Mouse (Mus musculus) heart, embryonic 15.5 days (tissue): ENCODE data around the gene Sap25. TPM values are rescaled to one million over a fixed set of nuclear protein-coding genes. Genes with fewer than 3 reads are reported as not detected.

Experiments used
- ATAC-seq: fragments of 200-750 bp; cut with Nextera tagmentation; replicated peaks from 2 replicates; pipeline ENCODE4 v1.8.0; 2017; ENCODE audit warnings: low read depth, moderate TSS enrichment; ENCODE audit not compliant: insufficient number of reproducible peaks, insufficient read depth, low FRiP score
- H3K27ac ChIP-seq: fragments of 300-500 bp; sonication (generic); 2 replicates; pipeline ENCODE4 v1.5.1; 2015; ENCODE audit warnings: mild to moderate bottlenecking, inconsistent platforms
- H3K27me3 ChIP-seq: fragments of 300-500 bp; sonication (generic); 2 replicates; pipeline ENCODE4 v1.6.1; 2015; ENCODE audit warnings: inconsistent platforms
- H3K36me3 ChIP-seq: fragments of 300-500 bp; sonication (generic); 2 replicates; pipeline ENCODE4 v1.6.1; 2015; ENCODE audit warnings: mild to moderate bottlenecking, inconsistent platforms
- H3K4me1 ChIP-seq: fragments of 300-500 bp; sonication (generic); replicated peaks from 2 replicates; pipeline ENCODE4 v1.6.1; 2015; ENCODE audit warnings: inconsistent platforms
- H3K4me2 ChIP-seq: fragments of 300-500 bp; sonication (generic); 2 replicates; pipeline ENCODE4 v1.6.1; 2015; ENCODE audit warnings: inconsistent platforms, mild to moderate bottlenecking, moderate library complexity
- H3K4me3 ChIP-seq: fragments of 300-500 bp; sonication (generic); 2 replicates; pipeline ENCODE4 v1.5.1; 2015; ENCODE audit warnings: mild to moderate bottlenecking, inconsistent platforms
- H3K9ac ChIP-seq: fragments of 300-500 bp; sonication (generic); 2 replicates; pipeline ENCODE4 v1.6.1; 2015; ENCODE audit warnings: mild to moderate bottlenecking, inconsistent platforms
- H3K9me3 ChIP-seq: fragments of 300-500 bp; sonication (generic); replicated peaks from 2 replicates; pipeline ENCODE4 v1.6.1; 2016; ENCODE audit warnings: inconsistent platforms
- WGBS: fragments of 180-500 bp; shearing (Covaris S2); methylation state at CpG from one replicate; pipeline ENCODE4 v1.1.7; 2015; ENCODE audit warnings: mixed read lengths; 5-methylcytosine and 5-hydroxymethylcytosine counted together
- polyA plus RNA-seq: library from polyadenylated mRNA; unstranded; fragments of >200 nt; fragmentation: Nextera tagmentation; extraction: Ambion mirVana; gene quantifications from 2 replicates; pipeline ENCODE4 v1.2.1, GENCODE M21; 2015

The Sap25 gene
- polyA plus RNA-seq, 1 experiment from 2014 or later: 4.0 TPM

DNA sequence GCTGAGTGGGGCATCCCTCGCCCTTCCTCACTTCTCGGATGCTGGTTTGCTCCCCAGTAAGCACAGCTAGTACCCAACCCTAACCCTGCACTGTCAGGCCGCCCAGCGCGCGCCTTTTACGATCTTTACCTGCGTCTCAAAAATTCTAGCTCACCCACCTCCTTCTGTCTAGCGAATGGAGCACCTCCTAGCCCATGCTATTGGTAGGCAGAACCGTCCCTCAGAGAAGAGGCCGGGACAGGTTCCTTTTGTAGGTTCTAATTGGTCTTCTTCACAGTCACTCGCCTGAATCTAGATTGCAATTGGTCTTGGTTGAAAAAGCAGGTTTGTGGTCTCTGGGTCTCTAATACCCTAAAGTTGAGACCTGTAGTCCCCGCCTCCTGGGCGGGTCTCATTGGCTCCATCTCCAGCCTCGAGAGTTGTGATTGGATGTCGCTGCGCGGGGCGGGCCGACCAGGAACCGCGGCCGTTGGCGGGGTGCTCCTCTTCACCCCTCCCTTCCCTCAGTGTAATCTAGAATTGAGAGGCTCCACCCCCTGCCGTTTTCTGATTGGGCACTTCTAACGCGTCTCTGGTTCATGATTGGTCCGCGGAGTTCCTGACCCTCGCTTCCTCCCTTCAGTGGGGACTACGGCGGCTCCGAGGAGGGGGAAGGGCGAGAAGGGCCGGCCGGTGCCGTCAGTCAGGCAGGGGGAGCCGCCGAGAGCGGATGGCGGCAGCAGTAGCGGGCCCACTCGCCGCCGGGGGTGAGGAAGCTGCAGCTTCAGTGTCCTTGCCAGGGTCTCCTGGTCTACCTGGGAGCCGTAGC lies 12.4 kb upstream of the Sap25 start, which contains the start of the genes Fbxo24, Lrch4 and Gm20605:
Gene Fbxo24 (minus strand): TSS at position 505 of the 808 bp plus-strand sequence.
Gene Lrch4 (plus strand): TSS at position 624 of the 808 bp plus-strand sequence.
Gene Gm20605 (plus strand): TSS at position 678 of the 808 bp plus-strand sequence.
- ATAC-seq: peak; percentile 97
- Histone ChIP-seq H3K36me3 (peaks cover 2% of the 10 kb centered on the region; the same call in 1 of the 2 replicates), H3K27me3 (no peaks in the 10 kb centered on the region), H3K9ac (peak within 1 kb of the TSS; percentile 88), H3K4me3 (peak within 1 kb of the TSS; percentile 93), H3K4me2 (peak within 1 kb of the TSS; percentile 89), H3K4me1 (peaks cover 34% of the 10 kb centered on the region), H3K9me3 (no peaks in the 10 kb centered on the region), H3K27ac (peak within 1 kb of the TSS; percentile 94)
- WGBS: under 1% methylated on average over 46 of the region's 46 CpGs

- Histone ChIP-seq H3K9me3 (no peaks in the 10 kb centered on the region), H3K27ac (peak overlapping the region; percentile 94), H3K4me3 (peak overlapping the region; percentile 93), H3K27me3 (no peaks in the 10 kb centered on the region), H3K36me3 (peaks cover 8% of the 10 kb centered on the region; the same call in 1 of the 2 replicates), H3K9ac (peak overlapping the region; percentile 88), H3K4me1 (peaks cover 34% of the 10 kb centered on the region), H3K4me2 (peak overlapping the region; percentile 89)
- ATAC-seq: peak; percentile 11
- WGBS: under 1% methylated on average over 23 of the region's 23 CpGs
These were observed 11.8 kb upstream of the Sap25 start for GRCm38 (mm10) chr5:137629306-137629721.

DNA sequence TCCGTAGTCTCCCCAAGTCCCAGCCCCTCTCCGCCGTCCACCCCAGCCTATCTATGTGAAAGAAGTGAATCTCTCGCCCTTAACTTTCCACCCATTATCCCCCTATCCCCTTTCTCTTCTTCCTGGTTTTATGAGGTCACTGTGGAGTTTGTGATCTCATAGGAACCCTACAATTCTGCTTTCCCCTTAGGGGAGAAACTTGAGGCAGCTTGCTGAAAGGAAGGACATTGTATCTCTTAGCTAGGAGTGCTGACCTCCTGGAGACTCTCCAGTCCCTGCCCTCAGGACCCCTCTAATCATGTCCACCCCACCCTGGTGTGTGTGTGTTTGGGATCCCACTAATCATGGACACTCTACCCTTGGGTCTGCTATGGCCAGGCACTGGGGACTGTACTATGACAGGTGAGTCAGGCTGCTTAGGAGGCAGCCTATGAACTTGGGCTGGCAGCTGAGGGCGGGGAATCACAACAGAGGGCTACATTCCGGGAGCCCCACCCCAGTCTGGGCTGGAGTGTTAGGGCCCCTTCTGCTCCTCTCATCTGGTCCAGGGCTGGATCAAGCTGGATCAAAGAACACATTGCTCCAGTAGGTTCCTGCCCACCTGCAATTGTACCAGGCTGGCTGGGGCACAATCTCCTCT lies 11.1 kb upstream of the Sap25 start:
- H3K9me3 ChIP-seq: no peaks in the 10 kb centered on the region
- peaks cover 8% of the 10 kb centered on the region; the same call in 1 of the 2 replicates for H3K36me3 ChIP-seq
- peak overlapping the region; percentile 88 for H3K9ac ChIP-seq
- peaks cover 34% of the 10 kb centered on the region for H3K4me1 ChIP-seq
- WGBS: 10% methylated on average over 6 of the region's 6 CpGs
- peak overlapping the region; percentile 89 for H3K4me2 ChIP-seq
- peak overlapping the region; percentile 94 for H3K27ac ChIP-seq
- no peak for ATAC-seq
- H3K4me3 ChIP-seq: peak overlapping the region; percentile 93
- H3K27me3 ChIP-seq: no peaks in the 10 kb centered on the region

- no peak for ATAC-seq
- peaks cover 34% of the 10 kb centered on the region for H3K4me1 ChIP-seq
- no peaks in the 10 kb centered on the region for H3K9me3 ChIP-seq
- H3K4me3 ChIP-seq: peak overlapping the region; percentile 93
- 32% methylated on average over 3 of the region's 3 CpGs for WGBS
- peaks cover 14% of the 10 kb centered on the region for H3K36me3 ChIP-seq
- peak overlapping the region; percentile 88 for H3K9ac ChIP-seq
- peak overlapping the region; percentile 94 for H3K27ac ChIP-seq
- no peaks in the 10 kb centered on the region for H3K27me3 ChIP-seq
- H3K4me2 ChIP-seq: peak overlapping the region; percentile 89
These were observed 10.5 kb upstream of the Sap25 start for GRCm38 (mm10) chr5:137630602-137631001.

GRCm38 (mm10) chr5:137631171-137631570 lies 10.0 kb upstream of the Sap25 start:
- ATAC-seq: no peak
- H3K4me3 ChIP-seq: peak overlapping the region; percentile 93
- peak overlapping the region; percentile 94 for H3K27ac ChIP-seq
- 50% methylated on average over 9 of the region's 9 CpGs for WGBS
- peaks cover 34% of the 10 kb centered on the region for H3K4me1 ChIP-seq
- peaks cover 19% of the 10 kb centered on the region for H3K36me3 ChIP-seq
- no peaks in the 10 kb centered on the region for H3K9me3 ChIP-seq
- peak overlapping the region; percentile 34 for H3K9ac ChIP-seq
- H3K27me3 ChIP-seq: no peaks in the 10 kb centered on the region
- H3K4me2 ChIP-seq: peak overlapping the region; percentile 89

- peak overlapping the region; percentile 89 for H3K4me2 ChIP-seq
- peaks cover 34% of the 10 kb centered on the region for H3K4me1 ChIP-seq
- H3K9ac ChIP-seq: peak overlapping the region; percentile 34; the same call in 1 of the 2 replicates
- peak overlapping the region; percentile 93 for H3K4me3 ChIP-seq
- peak overlapping the region; percentile 94 for H3K27ac ChIP-seq
- 39% methylated on average over 4 of the region's 4 CpGs for WGBS
- ATAC-seq: no peak
- H3K27me3 ChIP-seq: no peaks in the 10 kb centered on the region
- H3K36me3 ChIP-seq: peaks cover 24% of the 10 kb centered on the region
- H3K9me3 ChIP-seq: no peaks in the 10 kb centered on the region
These were observed 9.5 kb upstream of the Sap25 start for GRCm38 (mm10) chr5:137631591-137631990.

- peaks cover 43% of the 10 kb centered on the region for H3K36me3 ChIP-seq
- no peak overlapping the region for H3K4me3 ChIP-seq
- no peaks in the 10 kb centered on the region for H3K9me3 ChIP-seq
- H3K9ac ChIP-seq: no peak overlapping the region
- 65% methylated on average over 12 of the region's 12 CpGs for WGBS
- H3K27me3 ChIP-seq: no peaks in the 10 kb centered on the region
- no peak overlapping the region for H3K4me2 ChIP-seq
- H3K27ac ChIP-seq: no peak overlapping the region
- peaks cover 26% of the 10 kb centered on the region for H3K4me1 ChIP-seq
- no peak for ATAC-seq
These were observed 7.6 kb upstream of the Sap25 start for GRCm38 (mm10) chr5:137633397-137634084.

DNA sequence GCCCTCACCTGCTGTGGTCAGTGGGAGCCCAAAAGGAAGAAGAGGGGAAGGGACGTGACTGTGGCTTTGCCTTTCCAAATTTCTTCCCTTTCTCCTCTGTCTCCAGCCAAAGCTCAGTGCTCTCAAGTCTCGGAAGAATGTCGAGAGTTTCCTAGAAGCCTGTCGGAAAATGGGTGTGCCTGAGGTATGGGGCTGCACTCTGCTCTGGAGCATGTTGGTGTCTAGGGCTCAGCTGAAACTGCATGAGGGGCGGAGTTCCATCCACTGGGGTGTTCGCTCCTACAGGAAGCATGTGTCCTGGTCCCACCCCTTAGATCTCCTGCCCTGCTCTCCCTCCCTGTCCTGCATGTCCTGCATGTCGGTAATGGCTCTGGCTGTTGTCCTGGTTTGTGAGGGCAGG lies 1.7 kb upstream of the Sap25 start:
- Histone ChIP-seq H3K27ac (no peak overlapping the region), H3K36me3 (peaks cover 52% of the 10 kb centered on the region), H3K27me3 (peaks cover 15% of the 10 kb centered on the region), H3K9ac (no peak overlapping the region), H3K4me1 (peaks cover 11% of the 10 kb centered on the region), H3K4me2 (no peak overlapping the region), H3K4me3 (no peak overlapping the region), H3K9me3 (no peaks in the 10 kb centered on the region)
- WGBS: 69% methylated on average over 7 of the region's 7 CpGs
- no peak for ATAC-seq

DNA sequence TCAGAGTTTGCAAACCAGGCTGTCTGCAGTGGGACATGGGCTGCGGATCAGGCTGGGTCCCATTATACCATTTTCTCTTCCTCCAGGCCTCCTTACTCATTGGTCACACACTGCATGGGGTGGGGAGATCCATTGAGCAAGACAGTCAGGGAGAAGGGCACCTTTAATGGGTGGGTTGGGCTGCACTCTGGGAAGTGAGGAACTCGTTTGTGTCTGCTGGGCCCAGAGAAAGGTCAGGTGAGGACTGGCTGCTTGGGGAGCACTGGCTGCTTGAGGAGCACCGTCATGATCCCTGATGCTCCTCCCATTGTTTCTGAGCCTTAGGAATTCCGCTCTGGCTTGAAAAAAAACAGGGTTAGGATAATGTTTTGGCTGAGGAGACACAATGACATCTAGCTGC lies 1.8 kb downstream of the Sap25 start:
- WGBS: 51% methylated on average over 4 of the region's 4 CpGs
- H3K4me3 ChIP-seq: no peak overlapping the region
- H3K27ac ChIP-seq: no peak overlapping the region
- H3K36me3 ChIP-seq: peaks cover 24% of the 10 kb centered on the region
- no peaks in the 10 kb centered on the region for H3K9me3 ChIP-seq
- H3K27me3 ChIP-seq: peaks cover 34% of the 10 kb centered on the region
- no peak for ATAC-seq
- peaks cover 27% of the 10 kb centered on the region for H3K4me1 ChIP-seq
- no peak overlapping the region for H3K4me2 ChIP-seq
- H3K9ac ChIP-seq: no peak overlapping the region

DNA sequence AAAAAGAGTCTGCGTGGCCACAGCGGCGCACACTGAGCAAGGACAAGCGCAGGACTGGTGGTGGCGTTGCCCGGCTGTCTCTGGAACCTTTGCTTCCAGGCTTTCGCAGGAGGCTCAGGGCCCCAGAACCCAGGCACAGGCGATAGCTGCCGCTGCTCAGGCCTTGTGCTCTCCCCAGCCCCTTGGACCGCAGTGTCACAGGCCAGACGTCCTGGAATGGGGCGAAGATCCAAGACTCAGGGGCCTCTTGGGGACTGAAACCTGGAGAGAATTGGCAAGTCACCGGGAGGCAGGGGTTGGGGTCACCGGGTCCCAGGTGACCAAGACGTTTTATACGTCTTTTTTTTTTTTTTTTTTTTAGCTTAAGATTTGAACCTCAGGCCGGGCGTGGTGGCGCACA lies 3.4 kb downstream of the Sap25 start:
- Histone ChIP-seq H3K27ac (no peak overlapping the region), H3K4me2 (no peak overlapping the region), H3K4me3 (no peak overlapping the region), H3K4me1 (peaks cover 35% of the 10 kb centered on the region), H3K9ac (no peak overlapping the region), H3K36me3 (peaks cover 14% of the 10 kb centered on the region), H3K9me3 (no peaks in the 10 kb centered on the region), H3K27me3 (peaks cover 34% of the 10 kb centered on the region)
- 41% methylated on average over 19 of the region's 19 CpGs for WGBS
- no peak for ATAC-seq
